ENCODE assay signal across 8 mouse cellular contexts in genomic region chr15:27778256-27778655, GRCm38 (mm10).
DNase-seq lines count a peak whose midpoint lies in the region; ATAC-seq lines count a peak whose summit lies in the region.

No protein-coding gene starts in this region.

- H3K36me3 ChIP-seq in heart, embryonic 11.5 days (ENCODE audit: control insufficient read depth, insufficient read depth, low read length): peaks cover 6% of the 10 kb centered on the region; the same call in 1 of the 2 replicates
- H3K36me3 ChIP-seq in limb, embryonic 12.5 days: peaks cover 26% of the 10 kb centered on the region

- H3K27ac ChIP-seq in heart, embryonic 11.5 days (ENCODE audit: low read depth, low read length): peak overlapping the region; percentile 77
- H3K27ac ChIP-seq in limb, embryonic 12.5 days: peak overlapping the region; percentile 97

- H3K4me1 ChIP-seq in heart, embryonic 11.5 days (ENCODE audit: control insufficient read depth, insufficient read depth, low read length): peaks cover 58% of the 10 kb centered on the region
- H3K4me1 ChIP-seq in limb, embryonic 12.5 days (replicated peaks): peaks cover 98% of the 10 kb centered on the region

- DNase-seq in heart, adult 9 months (ENCODE audit: low spot score in 2 of 2): no peak
- peak; percentile 12 for DNase-seq in right cerebral cortex, postnatal 25 days
- no peak for DNase-seq in right cerebral cortex, adult 18-20 months
- DNase-seq in thymus, postnatal 10 days (ENCODE audit: low spot score in 2 of 2): no peak
- no peak for DNase-seq in ovary, adult 18-20 months (ENCODE audit: low spot score)
- no peak for DNase-seq in thymus, postnatal 14 days

- no peaks in the 10 kb centered on the region for H3K27me3 ChIP-seq in heart, embryonic 11.5 days (ENCODE audit: control insufficient read depth, insufficient read depth, low read length)
- no peaks in the 10 kb centered on the region for H3K27me3 ChIP-seq in limb, embryonic 12.5 days

- H3K9me3 ChIP-seq in heart, embryonic 11.5 days (replicated peaks; ENCODE audit: control insufficient read depth, low read length): no peaks in the 10 kb centered on the region
- H3K9me3 ChIP-seq in limb, embryonic 12.5 days: no peaks in the 10 kb centered on the region

- no peak overlapping the region for H3K9ac ChIP-seq in heart, embryonic 11.5 days (ENCODE audit: low read depth, low read length)
- no peak overlapping the region for H3K9ac ChIP-seq in limb, embryonic 12.5 days (replicated peaks)

- WGBS in heart, embryonic 11.5 days (ENCODE audit: insufficient replicate concordance): 12% methylated on average over 3 of the region's 3 CpGs
- 29% methylated on average over 3 of the region's 3 CpGs for WGBS in limb, embryonic 12.5 days

- peak; percentile 69 for ATAC-seq in heart, embryonic 11.5 days (replicated peaks; ENCODE audit: insufficient number of reproducible peaks, low FRiP score, low TSS enrichment)
- ATAC-seq in limb, embryonic 12.5 days (ENCODE audit: insufficient number of reproducible peaks, insufficient read depth, low FRiP score, low TSS enrichment, low read depth): no peak

- no peak overlapping the region for H3K4me3 ChIP-seq in heart, embryonic 11.5 days (ENCODE audit: low read depth, low read length)
- no peak overlapping the region for H3K4me3 ChIP-seq in limb, embryonic 12.5 days (replicated peaks)

- no peak overlapping the region for H3K4me2 ChIP-seq in heart, embryonic 11.5 days
- H3K4me2 ChIP-seq in limb, embryonic 12.5 days: peak overlapping the region; percentile 68
